Mouse (Mus musculus): ENCODE measurements around the gene S100a3.

The S100a3 gene

DNA sequence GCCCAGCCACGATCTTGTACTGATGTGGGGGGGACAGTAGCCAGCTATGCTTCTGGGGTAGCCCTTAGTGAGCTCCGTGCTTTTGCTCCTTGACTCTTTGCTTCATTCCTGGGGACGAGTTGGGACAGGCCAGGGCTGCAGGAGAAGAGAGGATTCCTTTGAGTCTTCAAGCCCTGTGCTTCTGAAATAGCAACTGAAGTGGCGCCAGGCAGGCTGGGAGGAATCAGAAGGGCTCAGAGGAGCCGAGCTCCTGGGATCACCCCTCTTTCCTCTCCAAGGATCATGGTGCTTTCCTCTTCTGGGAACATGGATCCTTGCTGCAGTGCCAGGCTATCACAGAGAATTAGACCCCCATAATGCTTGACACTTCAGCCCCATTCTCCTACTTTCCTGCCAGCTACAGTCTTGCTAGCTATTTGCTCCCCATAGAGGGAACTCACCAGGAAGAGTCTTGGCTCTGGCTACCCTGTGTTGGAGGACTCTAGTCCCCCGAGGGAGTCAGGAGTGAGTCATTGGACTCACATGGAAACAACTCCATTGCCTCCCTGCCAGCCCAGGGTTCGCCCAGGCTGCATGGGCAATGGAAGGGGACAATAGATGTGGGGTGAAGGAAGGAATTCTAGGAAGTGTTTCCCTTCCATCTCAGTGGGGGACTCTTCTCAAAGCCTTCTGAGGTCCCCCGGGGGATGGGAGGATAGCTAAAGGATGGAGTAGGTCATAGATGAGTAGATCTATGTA is 40.2 kb downstream of the S100a3 start:
- DNase-seq (ENCODE audit: low read depth, low spot score) = no peak

DNA sequence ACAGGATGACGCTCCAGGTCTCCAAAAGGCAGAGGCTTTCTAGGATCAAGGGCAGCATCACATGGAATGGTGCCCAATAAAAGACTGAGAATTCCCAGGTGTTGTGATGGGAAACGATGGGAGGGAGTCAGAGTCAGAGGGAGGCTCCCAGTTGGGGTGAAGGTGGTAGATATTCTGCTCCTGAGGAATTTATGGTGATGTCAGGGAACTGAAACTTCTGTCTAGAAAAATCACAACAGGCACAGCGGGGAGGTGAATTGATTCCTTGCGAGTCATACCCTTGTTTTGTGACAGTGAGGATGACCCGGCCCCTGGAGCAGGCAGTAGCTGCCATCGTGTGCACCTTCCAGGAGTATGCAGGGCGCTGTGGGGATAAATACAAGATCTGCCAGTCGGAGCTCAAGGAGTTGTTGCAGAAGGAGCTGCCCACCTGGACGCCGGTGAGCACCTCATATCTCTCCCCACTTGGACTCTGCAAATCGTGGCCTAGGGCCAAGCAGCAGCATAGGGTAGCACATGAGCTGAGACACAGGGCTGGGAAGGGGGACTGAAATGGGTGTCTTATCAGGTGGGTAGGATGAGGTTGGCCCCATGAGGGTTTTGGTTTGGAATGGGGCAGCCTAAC is 41.2 kb downstream of the S100a3 start, which contains the start of gene Gm42674:
Gene Gm42674, plus strand, starts transcription at position 419 of the 625 bp plus-strand sequence.
- no peak for DNase-seq (ENCODE audit: low read depth, low spot score)

DNA sequence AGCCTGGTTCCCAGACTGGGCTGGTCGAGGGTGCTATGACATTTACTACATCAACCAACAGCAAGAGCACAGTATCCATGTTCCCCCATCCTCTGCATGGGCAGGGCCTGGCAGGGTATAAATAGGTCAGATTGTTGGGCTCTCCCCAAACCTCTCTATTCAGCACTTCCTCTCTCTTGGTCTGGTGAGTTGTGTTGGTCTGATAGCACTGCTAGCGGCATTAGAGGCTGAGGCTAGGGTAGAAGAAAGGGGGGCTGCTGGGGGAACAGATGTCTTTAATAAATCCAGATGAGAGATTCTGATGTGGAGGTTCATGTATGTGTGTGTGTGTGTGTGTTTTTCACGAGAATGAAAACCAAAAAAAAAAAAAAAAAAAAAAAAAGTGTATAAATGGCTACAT is 43.2 kb downstream of the S100a3 start, which contains the start of gene S100a4:
Gene S100a4, plus strand, starts transcription at position 149 of the 400 bp plus-strand sequence.
- no peak for DNase-seq (ENCODE audit: low read depth, low spot score)

DNA sequence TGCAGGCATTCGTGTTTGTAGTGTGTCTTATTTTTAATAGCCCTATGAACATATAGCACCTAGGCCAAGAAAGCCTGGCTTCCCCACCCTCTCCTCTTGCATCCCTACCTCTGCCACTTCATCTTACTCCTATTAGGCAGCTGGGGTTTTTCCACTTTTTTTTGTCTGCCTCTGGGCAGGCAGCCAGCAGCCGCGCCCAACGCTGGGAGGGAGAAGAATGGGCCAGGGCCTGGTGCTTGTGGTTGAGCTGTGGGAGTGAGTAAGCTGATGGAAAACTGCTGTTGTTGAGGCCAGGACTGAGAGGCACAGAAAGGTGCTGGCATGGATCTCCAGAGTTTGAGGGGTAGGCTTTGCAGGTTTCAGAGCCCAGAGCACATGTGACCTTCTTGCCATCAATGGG is 44.0 kb downstream of the S100a3 start:
- no peak for DNase-seq (ENCODE audit: low read depth, low spot score)

DNA sequence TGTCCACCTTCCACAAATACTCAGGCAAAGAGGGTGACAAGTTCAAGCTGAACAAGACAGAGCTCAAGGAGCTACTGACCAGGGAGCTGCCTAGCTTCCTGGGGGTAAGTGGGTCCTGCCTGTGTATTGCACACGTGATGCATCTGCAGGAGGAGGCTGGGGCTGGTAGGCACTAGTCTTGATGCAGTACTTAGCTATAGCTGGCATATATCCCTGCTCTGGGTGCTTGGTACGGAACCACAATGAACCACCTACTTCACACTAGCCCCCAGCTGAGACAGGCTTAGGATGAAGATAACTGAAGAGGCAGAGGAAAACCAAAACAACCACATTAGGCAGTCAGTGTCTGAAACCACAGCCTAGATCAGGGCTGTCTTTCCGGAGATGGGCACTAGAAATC is 44.7 kb downstream of the S100a3 start:
- DNase-seq (ENCODE audit: low read depth, low spot score) = no peak

DNA sequence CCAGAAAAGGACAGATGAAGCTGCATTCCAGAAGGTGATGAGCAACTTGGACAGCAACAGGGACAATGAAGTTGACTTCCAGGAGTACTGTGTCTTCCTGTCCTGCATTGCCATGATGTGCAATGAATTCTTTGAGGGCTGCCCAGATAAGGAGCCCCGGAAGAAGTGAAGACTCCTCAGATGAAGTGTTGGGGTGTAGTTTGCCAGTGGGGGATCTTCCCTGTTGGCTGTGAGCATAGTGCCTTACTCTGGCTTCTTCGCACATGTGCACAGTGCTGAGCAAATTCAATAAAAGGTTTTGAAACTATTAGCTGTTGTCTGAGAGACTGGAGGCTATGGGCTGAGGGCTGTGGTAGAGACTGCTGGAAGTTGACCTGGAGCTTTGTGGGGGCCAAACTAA is 45.4 kb downstream of the S100a3 start:
- no peak for DNase-seq (ENCODE audit: low read depth, low spot score)

DNA sequence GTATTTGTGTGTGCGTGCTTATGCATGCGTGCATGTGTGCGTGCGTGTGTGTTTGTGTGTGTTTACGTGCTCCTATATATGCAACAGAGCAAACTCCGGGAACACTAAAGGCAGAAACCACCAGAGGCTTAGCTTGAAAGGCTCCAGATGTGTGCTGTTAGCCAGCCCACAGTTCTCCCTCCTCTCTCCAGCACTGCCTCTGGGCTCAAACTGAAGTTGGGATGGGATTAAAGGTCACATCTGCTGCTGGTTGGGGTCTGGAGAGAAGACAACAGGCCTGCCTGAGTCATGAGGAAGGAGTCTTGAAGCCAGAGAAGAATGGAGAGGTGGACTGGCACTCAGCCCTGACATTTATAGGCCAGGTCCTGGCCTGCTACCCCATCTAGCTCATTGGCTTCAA is 45.8 kb downstream of the S100a3 start:
- no peak for DNase-seq (ENCODE audit: low read depth, low spot score)

DNA sequence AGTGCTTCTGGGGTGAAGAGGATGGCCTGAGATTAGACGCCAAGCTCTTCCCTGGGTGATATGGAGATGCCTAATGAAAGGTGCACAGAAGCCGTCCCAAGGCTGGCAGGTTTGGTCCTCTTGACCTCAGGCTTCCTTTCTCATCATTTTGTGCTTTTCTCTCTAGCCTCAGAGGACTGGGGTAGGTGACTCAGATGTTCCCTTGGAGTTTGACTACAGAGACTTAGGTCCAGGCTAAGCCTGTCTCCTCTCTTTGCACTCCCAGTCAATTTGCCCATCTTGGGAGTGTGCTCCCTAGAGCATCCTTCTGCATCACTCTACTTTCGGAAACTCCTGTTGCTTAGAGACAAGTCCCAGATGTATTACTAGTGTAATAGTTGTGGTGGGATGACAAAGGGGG is 47.0 kb downstream of the S100a3 start:
- no peak for DNase-seq (ENCODE audit: low read depth, low spot score)

DNA sequence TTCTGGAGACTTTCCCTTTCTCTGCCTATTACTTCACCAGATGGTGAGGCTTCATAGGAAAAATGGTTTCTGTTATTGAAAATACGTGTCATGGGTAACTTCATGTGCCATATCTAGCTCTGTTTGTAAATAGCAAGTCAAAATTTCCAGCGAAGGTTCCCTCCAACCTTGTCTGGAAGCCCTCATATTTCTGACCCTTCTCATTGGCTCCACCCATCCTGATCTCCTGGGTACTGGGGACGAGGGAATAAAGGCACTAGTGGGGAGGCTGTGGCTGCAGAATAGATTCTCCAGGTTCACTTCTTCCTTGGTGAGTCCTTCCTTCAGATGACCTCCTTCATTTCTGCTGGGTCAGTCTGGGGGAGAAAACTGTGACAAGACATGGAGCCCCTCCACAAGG is 47.8 kb downstream of the S100a3 start, which contains the start of gene S100a5:
Gene S100a5, plus strand, starts transcription at position 301 of the 400 bp plus-strand sequence.
- DNase-seq (ENCODE audit: low read depth, low spot score) = no peak

DNA sequence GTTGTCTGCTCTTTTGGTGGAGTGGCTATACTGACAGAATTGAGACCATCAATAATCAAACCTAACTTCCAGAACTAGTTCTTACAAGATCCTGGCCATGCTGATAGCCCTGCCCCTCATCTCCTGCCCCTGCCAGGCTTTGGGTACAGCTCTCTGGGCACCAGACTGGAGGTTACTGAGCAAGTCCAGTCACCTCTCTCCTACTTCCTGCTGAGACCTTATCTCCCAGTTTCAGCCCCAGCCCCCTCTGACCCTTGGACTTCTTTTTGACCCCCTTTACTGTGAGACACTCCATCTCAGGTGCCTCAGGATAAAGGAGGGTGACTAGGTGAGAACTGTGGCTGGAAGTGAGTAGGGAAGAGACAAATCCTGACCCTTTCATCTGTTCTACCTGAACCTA is 48.7 kb downstream of the S100a3 start:
- no peak for DNase-seq (ENCODE audit: low read depth, low spot score)

DNA sequence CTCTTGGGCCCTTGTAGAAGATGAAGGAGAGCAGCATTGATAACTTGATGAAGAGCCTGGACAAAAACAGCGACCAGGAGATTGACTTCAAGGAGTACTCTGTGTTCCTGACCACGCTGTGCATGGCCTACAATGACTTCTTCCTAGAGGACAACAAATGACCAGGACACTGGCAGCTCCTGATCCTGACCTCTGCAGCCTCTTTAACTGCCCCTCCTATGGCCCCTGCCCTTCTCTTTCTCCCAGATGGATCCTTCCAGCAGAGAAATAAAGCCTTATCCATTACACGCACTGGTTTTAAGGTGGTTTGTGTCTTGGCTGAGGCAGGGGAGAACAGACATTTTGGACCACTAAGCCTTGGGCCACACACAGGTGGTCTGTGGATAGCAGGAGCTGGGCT is 51.1 kb downstream of the S100a3 start:
- DNase-seq (ENCODE audit: low read depth, low spot score) = no peak

DNA sequence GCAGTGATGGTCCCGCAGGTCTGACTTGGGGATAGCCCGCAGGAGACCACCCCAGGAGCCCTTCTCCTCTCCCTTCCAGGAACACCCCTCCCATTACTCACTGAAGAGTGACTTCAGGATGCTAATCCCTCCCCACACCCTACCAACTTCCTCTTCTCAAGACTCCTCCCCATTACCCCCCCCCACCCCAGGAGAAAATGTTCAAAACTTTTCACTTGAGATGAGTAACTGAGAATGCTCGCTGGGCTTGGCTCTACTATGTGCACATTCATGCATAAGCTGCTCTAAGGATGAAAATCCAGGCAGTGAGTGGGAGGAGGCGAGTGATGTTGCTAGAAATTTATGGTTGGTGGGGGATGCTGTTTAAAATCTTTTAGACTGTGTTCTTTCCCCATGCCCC is 51.7 kb downstream of the S100a3 start:
- DNase-seq (ENCODE audit: low read depth, low spot score) = no peak

DNA sequence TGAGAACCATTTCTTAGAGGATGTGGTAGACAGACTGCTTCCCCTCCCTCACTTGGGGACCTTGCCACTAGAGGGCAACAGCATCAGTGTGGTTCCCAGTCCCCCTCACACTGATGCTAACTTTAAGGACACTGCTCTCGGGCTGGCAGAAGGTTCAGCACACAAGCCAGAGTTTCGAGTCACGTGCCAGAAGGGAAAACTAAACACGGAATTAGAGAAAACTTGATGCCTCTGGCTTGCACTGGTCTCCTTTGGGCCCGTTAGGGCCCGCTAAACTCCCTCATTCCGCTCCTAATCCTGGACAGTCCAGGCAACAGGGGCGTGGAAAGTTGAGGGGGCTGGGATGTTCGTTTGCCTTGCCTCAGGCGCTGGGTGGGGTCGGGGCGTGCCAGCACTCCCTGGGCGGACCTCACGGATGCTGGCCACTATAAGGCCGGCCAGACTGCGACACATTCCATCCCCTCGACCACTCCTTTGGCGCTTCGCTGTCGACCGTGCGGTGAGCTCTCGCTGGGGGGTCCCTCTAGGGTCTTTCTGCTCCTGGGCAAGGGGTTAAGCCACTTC is 52.4 kb downstream of the S100a3 start, which contains the start of gene S100a6:
Gene S100a6, plus strand, starts transcription at position 155 of the 564 bp plus-strand sequence.
- DNase-seq (ENCODE audit: low read depth, low spot score) = no peak

DNA sequence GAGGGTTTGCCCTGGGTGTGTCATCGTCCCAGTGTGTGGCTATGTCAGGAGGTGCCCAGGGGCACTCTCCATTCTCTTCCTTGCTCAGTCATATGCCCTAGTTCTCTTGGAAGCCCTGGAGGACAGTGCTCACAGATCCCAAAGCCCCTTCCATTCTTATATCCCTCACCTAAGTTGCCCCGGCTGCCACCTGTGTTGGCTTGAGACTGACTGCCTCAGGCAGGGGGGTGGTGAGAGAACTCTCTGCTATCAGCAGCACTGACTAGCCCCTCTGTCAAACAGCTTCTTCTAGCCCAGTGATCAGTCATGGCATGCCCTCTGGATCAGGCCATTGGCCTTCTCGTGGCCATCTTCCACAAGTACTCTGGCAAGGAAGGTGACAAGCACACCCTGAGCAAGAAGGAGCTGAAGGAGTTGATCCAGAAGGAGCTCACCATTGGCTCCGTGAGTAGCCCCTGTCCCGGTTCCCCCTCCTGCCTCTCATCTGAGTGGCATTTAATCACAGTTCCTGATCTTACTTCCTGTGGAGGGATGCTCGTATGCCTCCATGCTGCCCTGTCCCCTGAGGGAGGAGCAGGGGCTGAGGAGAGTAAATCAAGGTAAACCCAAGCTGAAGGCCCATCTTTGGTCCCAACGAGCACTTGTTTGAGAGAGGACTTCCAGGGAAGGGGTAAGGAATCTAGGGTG is 53.2 kb downstream of the S100a3 start:
- no peak for DNase-seq (ENCODE audit: low read depth, low spot score)

DNA sequence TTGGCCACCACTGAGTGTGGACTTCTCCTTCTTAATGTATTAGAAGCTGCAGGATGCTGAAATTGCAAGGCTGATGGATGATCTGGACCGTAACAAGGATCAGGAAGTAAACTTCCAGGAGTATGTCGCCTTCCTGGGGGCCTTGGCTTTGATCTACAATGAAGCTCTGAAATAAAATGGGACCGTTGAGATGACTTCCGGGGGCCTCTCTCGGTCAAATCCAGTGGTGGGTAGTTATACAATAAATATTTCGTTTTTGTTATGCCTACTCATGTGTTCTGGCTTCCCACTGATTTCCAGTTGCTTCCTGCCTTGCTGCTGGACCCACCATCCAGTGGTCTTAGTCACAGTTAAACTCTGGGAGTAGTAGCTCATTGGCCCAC is 53.8 kb downstream of the S100a3 start:
- DNase-seq (ENCODE audit: low read depth, low spot score) = no peak

DNA sequence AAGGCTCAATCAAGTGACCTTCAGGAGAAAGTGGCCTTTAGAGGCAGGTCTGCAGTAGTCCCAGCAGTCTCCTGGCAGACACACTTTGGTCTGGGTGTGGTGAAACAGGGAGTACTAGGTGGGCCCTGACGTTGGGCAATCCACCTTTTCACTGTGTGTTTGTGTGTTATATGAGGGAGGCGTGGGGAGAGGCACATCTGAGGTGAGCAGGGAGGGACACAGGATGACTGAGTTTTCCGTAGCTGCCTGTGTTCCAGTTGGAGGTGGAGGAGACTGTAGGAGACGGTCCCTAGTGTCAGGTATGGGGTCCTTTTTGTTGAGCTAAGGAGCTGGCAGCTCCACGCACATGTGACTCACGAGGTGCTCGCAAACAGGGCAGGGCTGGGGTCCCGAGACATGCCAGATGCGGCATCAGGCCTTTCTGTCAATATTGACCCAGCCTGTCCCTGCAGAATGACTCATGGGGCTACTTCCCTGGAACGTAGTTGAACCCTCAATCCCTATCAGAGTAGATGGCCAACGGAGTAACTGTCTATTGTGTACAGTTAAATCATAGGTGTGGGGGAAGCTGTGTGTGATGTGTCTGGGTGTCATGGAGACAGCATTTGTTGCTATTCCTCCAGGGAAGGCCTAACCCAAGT is 54.4 kb downstream of the S100a3 start:
- no peak for DNase-seq (ENCODE audit: low read depth, low spot score)

DNA sequence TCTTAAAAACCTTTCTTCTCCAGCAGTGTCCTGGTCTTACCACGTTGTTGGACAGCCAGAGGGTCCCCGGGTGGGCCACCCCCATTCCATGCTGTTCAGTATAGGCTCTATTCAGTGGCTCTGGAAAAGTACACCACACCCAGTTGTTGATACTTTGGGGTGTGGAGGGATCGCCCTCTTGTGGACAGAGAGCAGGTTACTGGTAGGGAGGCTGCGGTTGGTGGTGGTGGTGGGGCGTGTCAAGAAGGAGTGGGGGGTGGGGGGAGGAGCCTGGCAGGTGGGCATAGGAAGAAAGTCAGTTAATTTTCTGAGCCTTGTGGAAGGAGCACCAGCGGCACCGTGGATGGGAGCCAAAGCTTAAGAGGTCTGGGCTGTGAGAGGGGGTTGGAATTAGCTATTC is 55.0 kb downstream of the S100a3 start:
- DNase-seq (ENCODE audit: low read depth, low spot score) = no peak

DNA sequence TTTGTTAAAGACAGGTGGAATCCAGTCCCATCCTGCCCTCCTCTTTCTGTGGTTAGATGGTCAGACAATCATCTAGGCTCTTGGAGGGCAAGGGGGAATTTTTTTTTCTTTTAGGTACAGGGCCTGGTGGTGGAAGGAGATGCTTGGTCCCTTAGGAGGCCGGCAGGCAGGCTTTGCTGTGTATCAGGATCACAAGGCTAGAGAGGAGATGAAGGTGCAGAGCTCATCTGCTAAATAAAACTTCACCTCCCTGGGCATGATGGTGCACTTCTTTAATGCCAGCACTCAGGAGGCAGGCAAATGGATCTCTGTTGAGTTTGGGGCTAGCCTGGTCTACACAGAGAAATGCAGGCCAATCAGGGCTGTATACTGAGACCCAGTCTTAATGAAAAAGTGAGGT is 55.5 kb downstream of the S100a3 start:
- no peak for DNase-seq (ENCODE audit: low read depth, low spot score)

DNA sequence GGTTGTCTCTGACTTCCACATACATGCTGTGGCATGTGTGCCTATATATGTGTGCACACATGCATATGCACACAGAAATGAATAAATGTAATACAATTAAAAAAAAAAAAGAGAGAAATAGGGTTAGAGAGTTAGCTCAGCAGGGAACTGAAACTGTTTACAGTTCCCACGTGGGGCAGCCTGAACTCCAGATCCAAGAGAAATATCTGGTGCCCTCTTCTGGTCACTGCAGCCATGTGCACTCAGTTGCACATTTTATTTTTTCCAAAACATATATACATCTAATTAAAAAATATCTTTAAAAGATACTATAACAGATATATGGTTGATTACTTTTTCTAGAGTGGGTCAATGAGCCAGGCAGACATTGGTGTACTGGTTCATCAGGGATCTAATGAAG is 57.2 kb downstream of the S100a3 start:
- no peak for DNase-seq (ENCODE audit: low read depth, low spot score)

DNA sequence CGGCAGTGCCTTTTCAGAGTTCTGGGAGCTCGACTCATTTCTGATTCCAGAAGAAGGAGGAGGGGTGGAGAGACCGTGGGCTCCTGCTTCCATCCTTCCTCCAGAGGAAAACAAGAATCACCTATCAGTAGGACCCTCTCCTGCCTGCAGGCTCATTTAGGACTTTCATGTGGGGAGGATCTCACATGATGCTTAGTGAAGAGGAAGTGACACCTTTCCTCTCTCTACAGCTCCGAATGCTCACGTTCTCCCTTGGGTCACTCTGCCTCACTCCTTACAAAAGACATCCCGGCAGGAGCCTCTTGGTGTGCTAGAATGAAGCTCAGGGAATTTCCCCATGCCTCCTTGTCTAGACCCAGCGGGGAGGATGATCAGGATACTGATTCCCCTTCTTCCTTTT is 61.2 kb downstream of the S100a3 start:
- DNase-seq (ENCODE audit: low read depth, low spot score) = no peak

DNA sequence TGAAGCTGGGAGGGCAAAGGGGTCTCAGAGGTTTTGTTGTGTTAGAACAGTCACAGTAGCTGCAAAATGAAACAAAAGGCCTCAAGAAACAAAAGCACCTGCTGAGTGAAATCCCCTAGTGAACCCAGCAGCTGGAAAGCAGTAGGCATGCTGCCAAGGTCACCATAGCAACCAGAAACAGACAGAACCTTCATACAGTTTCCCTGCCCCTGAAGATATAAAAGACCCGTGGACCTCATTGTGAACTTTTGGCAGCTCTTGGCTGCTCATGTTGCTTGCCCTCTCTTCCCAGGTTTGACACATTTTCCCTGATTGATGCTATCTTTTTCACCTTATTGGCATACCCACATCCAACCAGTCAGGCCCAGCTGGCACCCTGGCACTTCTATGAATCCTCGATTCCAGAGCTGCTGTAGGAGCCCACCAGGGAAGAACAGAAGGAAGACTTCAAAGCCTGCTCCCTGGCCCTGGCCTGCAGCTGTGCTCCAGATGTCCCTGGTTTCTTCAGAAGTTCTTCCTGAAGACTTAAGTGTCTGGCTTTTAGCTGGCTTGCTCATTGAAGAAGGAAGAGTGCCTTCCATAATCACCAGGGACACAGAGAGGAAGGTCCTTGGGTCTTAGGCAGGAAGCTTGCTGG is 63.2 kb downstream of the S100a3 start:
- no peak for DNase-seq (ENCODE audit: low read depth, low spot score)

All from telencephalon, adult 2 months (tissue).